Mouse (Mus musculus) bone marrow, adult 2 months (tissue): ENCODE data around the gene Cnksr3.

Experiments
- CTCF ChIP-seq: fragments of 200-500 bp; IDR thresholded peaks from 2 replicates; pipeline ENCODE4 v1.5.1; 2011; ENCODE audit warnings: low read length, control low read depth; ENCODE audit not compliant: control insufficient read depth, insufficient read depth
- POLR2A ChIP-seq: fragments of 200-500 bp; IDR thresholded peaks from 2 replicates; pipeline ENCODE4 v1.6.1; 2011; ENCODE audit warnings: low read depth, mild to moderate bottlenecking, control low read depth, low read length, borderline replicate concordance; ENCODE audit not compliant: control insufficient read depth

GRCm38 (mm10) chr10:7111462-7112000, 100.5 kb downstream of the Cnksr3 start:
- TF ChIP-seq CTCF (no peak), POLR2A (no peak)
